Mouse (Mus musculus) CH12.LX (cell line): ENCODE data around the gene Stra8.

Source experiments
- CTCF ChIP-seq, 2 experiments: IDR thresholded peaks in 1 of 2; conservative IDR thresholded peaks in 1 of 2; 2 replicates each; pipeline ENCODE4 v1.5.1; 2011 to 2012; ENCODE audit warnings: low read depth in 2 of 2, low read length in 2 of 2, improper control_type of control experiment in 1 of 2, inconsistent platforms in 1 of 2, mild to moderate bottlenecking in 1 of 2, moderate library complexity in 1 of 2
- EP300 ChIP-seq: IDR thresholded peaks from 2 replicates; pipeline ENCODE4 v1.6.1; 2011; ENCODE audit warnings: low read length, improper control_type of control experiment
- ETS1 ChIP-seq: conservative IDR thresholded peaks from 2 replicates; pipeline ENCODE4 v1.6.1; 2012; ENCODE audit warnings: low read depth, mild to moderate bottlenecking, inconsistent platforms, low read length, improper control_type of control experiment, moderate library complexity
- KAT2A ChIP-seq: IDR thresholded peaks from 2 replicates; pipeline ENCODE4 v1.6.1; 2012; ENCODE audit warnings: low read length, improper control_type of control experiment, inconsistent platforms; ENCODE audit not compliant: insufficient replicate concordance
- MAFK ChIP-seq: IDR thresholded peaks from 2 replicates; pipeline ENCODE4 v1.6.1; 2011; ENCODE audit warnings: low read length, improper control_type of control experiment; ENCODE audit not compliant: insufficient replicate concordance
- MAX ChIP-seq: IDR thresholded peaks from 2 replicates; pipeline ENCODE4 v1.6.1; 2011; ENCODE audit warnings: low read length, improper control_type of control experiment
- MAZ ChIP-seq: IDR thresholded peaks from 2 replicates; pipeline ENCODE4 v1.6.1; 2012; ENCODE audit warnings: low read depth, mild to moderate bottlenecking, inconsistent platforms, low read length, improper control_type of control experiment, moderate library complexity
- MEF2A ChIP-seq: IDR thresholded peaks from 2 replicates; pipeline ENCODE4 v1.6.1; 2014; ENCODE audit warnings: low read depth, mild to moderate bottlenecking, inconsistent platforms, low read length, improper control_type of control experiment, borderline replicate concordance
- MXI1 ChIP-seq: IDR thresholded peaks from 2 replicates; pipeline ENCODE4 v1.6.1; 2011; ENCODE audit warnings: mild to moderate bottlenecking, low read depth, low read length, improper control_type of control experiment
- POLR2A ChIP-seq: IDR thresholded peaks from 2 replicates; pipeline ENCODE4 v1.6.1; 2011; ENCODE audit warnings: low read depth, mild to moderate bottlenecking, improper control_type of control experiment, low read length
- POLR2AphosphoS2 ChIP-seq: IDR thresholded peaks from 2 replicates; pipeline ENCODE4 v1.6.1; 2011; ENCODE audit warnings: low read depth, low read length, improper control_type of control experiment
- UBTF ChIP-seq: IDR thresholded peaks from 2 replicates; pipeline ENCODE4 v1.6.1; 2012; ENCODE audit warnings: low read depth, mild to moderate bottlenecking, inconsistent platforms, low read length, improper control_type of control experiment, moderate library complexity
- ZKSCAN1 ChIP-seq: IDR thresholded peaks from 2 replicates; pipeline ENCODE4 v1.6.1; 2012; ENCODE audit warnings: low read depth, inconsistent platforms, low read length, improper control_type of control experiment, borderline replicate concordance

DNA sequence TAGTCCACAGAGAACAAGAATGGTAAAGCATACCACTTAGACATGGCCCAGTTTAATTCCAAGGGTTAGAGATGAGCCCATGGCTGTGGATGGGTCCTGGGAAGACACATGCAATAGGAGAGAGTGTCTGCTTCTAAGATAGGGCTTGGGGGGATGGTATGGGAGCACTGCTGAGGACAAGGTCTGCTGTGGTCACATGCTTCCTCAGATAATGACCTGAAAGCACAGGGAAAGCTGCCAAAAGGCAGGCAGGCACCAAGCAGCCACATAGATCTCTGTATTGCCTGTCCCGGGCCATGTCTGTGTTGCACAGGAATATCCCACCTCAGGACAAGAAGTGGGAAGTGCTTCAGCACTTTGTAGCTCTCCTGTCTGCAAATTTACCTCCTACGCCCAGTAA is 20.8 kb upstream of the Stra8 start:
- TF ChIP-seq EP300: no peak
- no peak for TF ChIP-seq POLR2A
- TF ChIP-seq MXI1: no peak
- TF ChIP-seq MEF2A: no peak
- TF ChIP-seq MAX: no peak
- TF ChIP-seq ZKSCAN1: no peak
- TF ChIP-seq ETS1: no peak
- TF ChIP-seq MAFK: no peak
- no peak for TF ChIP-seq MAZ
- no peak for TF ChIP-seq KAT2A
- TF ChIP-seq CTCF (conservative IDR thresholded peaks at IDR 0.05 in 1 of 2, IDR thresholded peaks at IDR 0.05 in 1 of 2; ENCODE audit: low read depth in 2 of 2, low read length in 2 of 2): no peak
- TF ChIP-seq POLR2AphosphoS2: no peak
- TF ChIP-seq UBTF: no peak
